Mouse (Mus musculus) forebrain, embryonic 11.5 days (tissue): ENCODE data around the gene Zmynd10. TPM values are rescaled to one million over a fixed set of nuclear protein-coding genes. Genes with fewer than 3 reads are reported as not detected.

ENCODE experiments used
- ATAC-seq: fragments of 200-750 bp; cut with Nextera tagmentation; replicated peaks from 2 replicates; pipeline ENCODE4 v1.8.0; 2017; ENCODE audit warnings: moderate TSS enrichment; ENCODE audit not compliant: low FRiP score
- DNase-seq: peaks from one replicate; pipeline ENCODE4 v3.0.0-alpha.2; 2017; ENCODE audit warnings: low spot score
- H3K27ac ChIP-seq: fragments of 300-500 bp; sonication (generic); 2 replicates; pipeline ENCODE4 v1.5.1; 2014; ENCODE audit warnings: low read depth, low read length
- H3K27me3 ChIP-seq: fragments of 300-500 bp; sonication (generic); 2 replicates; pipeline ENCODE4 v1.6.1; 2014; ENCODE audit warnings: mild to moderate bottlenecking, low read length, mixed read lengths; ENCODE audit not compliant: control insufficient read depth, insufficient read depth
- H3K36me3 ChIP-seq: fragments of 300-500 bp; sonication (generic); 2 replicates; pipeline ENCODE4 v1.6.1; 2014; ENCODE audit warnings: mild to moderate bottlenecking, low read length, moderate library complexity, mixed read lengths; ENCODE audit not compliant: control insufficient read depth, insufficient read depth
- H3K4me1 ChIP-seq: fragments of 300-500 bp; sonication (generic); replicated peaks from 2 replicates; pipeline ENCODE4 v1.6.1; 2014; ENCODE audit warnings: low read length, mixed read lengths; ENCODE audit not compliant: control insufficient read depth, insufficient read depth
- H3K4me2 ChIP-seq: fragments of 300-500 bp; sonication (generic); 2 replicates; pipeline ENCODE4 v1.6.1; 2014; ENCODE audit warnings: low read depth, mild to moderate bottlenecking, low read length, moderate library complexity, mixed read lengths; ENCODE audit not compliant: severe bottlenecking
- H3K4me3 ChIP-seq: fragments of 300-500 bp; sonication (generic); 2 replicates; pipeline ENCODE4 v1.5.1; 2014; ENCODE audit warnings: low read depth, low read length
- H3K9ac ChIP-seq: fragments of 300-500 bp; sonication (generic); 2 replicates; pipeline ENCODE4 v1.6.1; 2014; ENCODE audit warnings: low read length
- H3K9me3 ChIP-seq: fragments of 300-500 bp; sonication (generic); 2 replicates; pipeline ENCODE4 v1.6.1; 2016; ENCODE audit warnings: low read length, mixed read lengths; ENCODE audit not compliant: control insufficient read depth
- WGBS: fragments of 180-500 bp; shearing (Covaris S2); extraction: QIAGEN DNeasy Blood & Tissue Kit; methylation state at CpG from one replicate; pipeline ENCODE4 v1.1.7; 2014; 5-methylcytosine and 5-hydroxymethylcytosine counted together
- polyA plus RNA-seq: library from polyadenylated mRNA; unstranded; fragments of >200 nt; fragmentation: Nextera tagmentation; extraction: Ambion mirVana; gene quantifications from 2 replicates; pipeline ENCODE4 v1.2.1, GENCODE M21; 2014

Zmynd10 gene
- polyA plus RNA-seq, 1 experiment from 2014 or later, result 1.1 TPM

DNA sequence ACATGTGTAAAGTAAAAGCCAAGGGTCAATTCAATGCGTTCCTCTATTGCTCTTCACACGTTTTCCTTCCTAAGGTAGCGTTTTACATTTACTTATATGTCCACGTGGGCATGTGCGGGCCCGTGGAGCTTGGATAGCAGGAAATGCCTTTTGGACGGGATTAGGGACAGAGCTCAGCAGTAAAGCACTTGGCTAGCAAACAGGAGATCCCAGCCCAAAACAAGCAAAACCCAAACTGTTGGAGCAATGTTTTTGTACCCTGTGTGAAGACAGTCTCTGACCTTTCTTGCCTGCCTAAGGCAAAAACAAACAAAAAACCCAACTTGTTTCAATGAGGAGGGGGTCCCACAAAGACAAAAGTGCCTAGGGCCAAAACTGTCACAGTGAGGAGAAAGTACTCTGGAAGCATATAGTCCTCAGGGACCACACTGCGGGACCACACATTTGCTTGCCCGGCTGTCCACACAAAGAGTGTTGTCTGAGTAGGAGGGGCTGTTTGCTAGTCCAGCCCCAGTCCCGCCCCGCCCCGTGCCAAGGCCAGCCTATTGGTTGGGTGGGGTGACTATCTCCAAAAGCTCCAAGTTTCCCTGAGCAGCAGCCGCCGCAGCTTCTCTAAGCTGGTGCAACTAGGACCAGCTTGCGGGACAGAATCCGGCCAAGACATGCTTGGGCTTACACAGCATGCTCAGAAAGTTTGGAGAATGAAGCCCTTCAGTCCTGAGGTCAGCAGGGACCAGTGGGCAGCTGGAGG is 29.4 kb downstream of the Zmynd10 start, which contains the start of gene Hyal1:
Hyal1 (plus strand) TSS at position 571 of the 751 bp plus-strand sequence.
- peaks cover 13% of the 10 kb centered on the region for H3K4me1 ChIP-seq
- peak within 1 kb of the TSS; percentile 19; the same call in 1 of the 2 replicates for H3K27ac ChIP-seq
- H3K9ac ChIP-seq, result peak within 1 kb of the TSS; percentile 44; the same call in 1 of the 2 replicates
- ATAC-seq, result peak; percentile 83
- WGBS, result 30% methylated on average over 16 of the region's 16 CpGs
- no peaks in the 10 kb centered on the region; the same call in 1 of the 2 replicates for H3K9me3 ChIP-seq
- peaks cover 20% of the 10 kb centered on the region for H3K36me3 ChIP-seq
- H3K4me2 ChIP-seq, result peak within 1 kb of the TSS; percentile 44
- peak within 1 kb of the TSS; percentile 25 for H3K4me3 ChIP-seq
- peak; percentile 91 for DNase-seq
- H3K27me3 ChIP-seq, result no peaks in the 10 kb centered on the region

DNA sequence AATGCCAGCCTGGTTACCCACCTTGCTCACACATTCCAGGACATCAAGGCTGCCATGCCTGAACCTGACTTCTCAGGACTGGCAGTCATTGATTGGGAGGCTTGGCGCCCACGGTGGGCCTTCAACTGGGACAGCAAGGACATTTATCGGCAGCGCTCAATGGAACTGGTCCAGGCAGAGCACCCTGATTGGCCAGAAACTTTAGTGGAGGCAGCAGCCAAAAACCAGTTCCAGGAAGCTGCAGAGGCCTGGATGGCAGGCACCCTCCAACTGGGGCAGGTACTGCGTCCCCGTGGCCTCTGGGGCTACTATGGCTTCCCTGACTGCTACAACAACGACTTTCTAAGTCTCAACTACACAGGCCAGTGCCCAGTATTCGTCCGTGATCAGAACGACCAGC is 30.8 kb downstream of the Zmynd10 start:
- Histone ChIP-seq H3K9ac (no peak overlapping the region), H3K4me2 (no peak overlapping the region), H3K9me3 (no peaks in the 10 kb centered on the region; the same call in 1 of the 2 replicates), H3K27ac (no peak overlapping the region), H3K27me3 (no peaks in the 10 kb centered on the region), H3K4me3 (no peak overlapping the region), H3K36me3 (peaks cover 13% of the 10 kb centered on the region), H3K4me1 (peaks cover 14% of the 10 kb centered on the region)
- 89% methylated on average over 10 of the region's 10 CpGs for WGBS
- ATAC-seq (no peak), DNase-seq (no peak)

DNA sequence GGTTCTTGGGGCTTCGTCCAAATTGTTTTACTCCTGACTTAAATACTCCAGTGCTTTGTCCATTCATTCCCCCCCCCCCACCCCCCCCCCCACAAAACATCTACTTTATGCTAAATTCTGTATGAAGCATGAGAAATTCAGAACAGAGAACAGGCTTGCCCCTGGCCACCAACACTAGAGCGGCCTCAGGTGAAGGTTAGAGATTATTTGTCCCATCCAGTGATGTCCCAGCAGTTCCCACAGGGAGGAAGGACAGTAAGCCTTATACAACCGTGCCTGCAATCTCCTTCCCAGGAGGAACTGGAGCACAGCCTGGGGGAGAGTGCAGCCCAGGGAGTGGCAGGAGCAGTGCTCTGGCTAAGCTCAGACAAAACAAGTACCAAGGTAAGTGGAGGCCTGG is 31.5 kb downstream of the Zmynd10 start, which contains the start of gene Naa80:
Naa80 (plus strand) TSS at position 301 of the 400 bp plus-strand sequence.
- no peak within 1 kb of the TSS for H3K9ac ChIP-seq
- ATAC-seq, result no peak
- no peak within 1 kb of the TSS for H3K4me3 ChIP-seq
- no peaks in the 10 kb centered on the region for H3K27me3 ChIP-seq
- DNase-seq, result no peak
- 71% methylated on average over 3 of the region's 3 CpGs for WGBS
- H3K27ac ChIP-seq, result no peak within 1 kb of the TSS
- no peaks in the 10 kb centered on the region; the same call in 1 of the 2 replicates for H3K9me3 ChIP-seq
- H3K4me1 ChIP-seq, result peaks cover 14% of the 10 kb centered on the region
- H3K36me3 ChIP-seq, result peaks cover 6% of the 10 kb centered on the region
- H3K4me2 ChIP-seq, result no peak within 1 kb of the TSS

DNA sequence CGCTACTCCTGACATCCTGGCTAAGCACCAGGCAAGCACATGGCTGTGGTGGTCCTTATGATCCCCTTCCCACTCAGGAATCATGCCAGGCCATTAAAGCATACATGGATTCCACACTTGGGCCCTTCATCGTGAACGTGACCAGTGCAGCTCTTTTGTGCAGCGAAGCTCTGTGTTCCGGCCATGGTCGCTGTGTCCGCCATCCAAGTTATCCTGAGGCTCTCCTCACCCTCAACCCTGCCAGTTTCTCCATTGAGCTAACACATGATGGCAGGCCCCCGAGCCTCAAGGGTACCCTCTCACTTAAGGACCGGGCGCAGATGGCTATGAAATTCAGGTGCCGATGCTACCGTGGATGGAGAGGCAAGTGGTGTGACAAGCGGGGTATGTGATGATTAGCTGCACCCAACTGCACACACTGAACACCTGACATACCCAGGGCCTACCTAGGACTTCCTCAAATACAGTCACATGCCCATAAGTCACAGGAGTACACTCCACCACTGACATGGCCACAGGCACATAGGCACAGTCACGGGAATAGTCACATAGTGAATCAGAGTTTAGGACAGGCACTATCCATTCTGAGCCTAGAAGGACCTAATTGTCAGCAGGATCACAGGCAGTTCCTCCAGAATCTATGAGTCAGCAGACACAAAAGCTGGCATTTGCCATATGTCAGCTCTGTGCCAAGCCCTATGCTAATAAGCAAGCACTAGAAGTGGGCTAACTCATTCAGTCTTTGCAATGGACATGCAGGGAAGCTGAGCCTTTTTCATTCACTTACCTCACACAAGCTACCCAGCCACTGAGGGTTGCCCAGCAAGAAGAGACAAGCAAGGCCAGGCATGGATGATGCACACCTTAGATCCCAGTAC is 32.2 kb downstream of the Zmynd10 start:
- no peaks in the 10 kb centered on the region for H3K9me3 ChIP-seq
- no peak overlapping the region for H3K9ac ChIP-seq
- peaks cover 14% of the 10 kb centered on the region for H3K4me1 ChIP-seq
- H3K27me3 ChIP-seq, result no peaks in the 10 kb centered on the region
- no peak overlapping the region for H3K27ac ChIP-seq
- no peak overlapping the region for H3K4me2 ChIP-seq
- ATAC-seq (no peak), DNase-seq (no peak)
- peaks cover 4% of the 10 kb centered on the region; the same call in 1 of the 2 replicates for H3K36me3 ChIP-seq
- no peak overlapping the region for H3K4me3 ChIP-seq
- WGBS, result 94% methylated on average over 14 of the region's 14 CpGs

DNA sequence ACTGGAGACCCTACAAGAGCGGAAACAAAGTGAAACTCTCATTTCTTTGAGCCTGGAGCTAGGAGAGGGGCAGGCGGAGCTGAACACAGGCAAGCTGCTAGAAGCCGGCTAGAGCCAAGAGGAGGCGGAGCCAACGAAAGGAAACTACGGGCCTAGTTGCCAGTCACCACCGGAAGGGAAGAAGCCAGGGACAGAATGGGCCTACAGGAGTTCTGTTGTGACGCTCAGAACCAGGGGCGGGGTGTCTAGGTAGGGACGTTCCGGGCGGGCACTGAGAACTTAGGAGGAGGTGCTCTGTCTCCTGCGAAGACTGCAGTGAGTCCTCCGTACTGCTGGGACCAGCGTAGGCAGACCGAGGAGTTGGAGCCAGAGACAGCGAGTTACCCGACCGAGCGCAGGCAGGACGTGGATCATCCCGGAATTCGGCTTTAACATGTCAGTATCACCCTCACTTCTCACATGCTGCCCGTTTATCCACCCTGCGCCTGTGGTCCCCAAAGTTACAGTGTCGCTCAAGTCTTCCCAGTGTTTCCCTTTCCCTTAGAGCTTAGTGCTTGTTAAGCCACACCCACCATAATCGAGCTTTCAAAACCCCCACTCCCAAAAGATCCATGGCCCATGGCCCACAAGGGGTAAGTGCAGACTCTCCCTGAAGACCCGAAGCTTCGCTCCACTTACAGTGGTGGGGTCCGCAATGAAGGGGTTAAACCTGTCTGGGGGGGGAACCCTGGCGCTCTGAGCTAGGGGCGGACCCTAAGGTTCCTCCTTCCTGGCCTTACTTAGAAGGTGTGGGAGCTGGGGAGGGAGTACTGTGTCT is 33.6 kb downstream of the Zmynd10 start, which contains the start of gene Hyal3:
Hyal3 (plus strand) TSS at position 318 of the 817 bp plus-strand sequence.
- under 1% methylated on average over 32 of the region's 32 CpGs for WGBS
- Histone ChIP-seq H3K9ac (peak within 1 kb of the TSS; percentile 83), H3K27me3 (no peaks in the 10 kb centered on the region), H3K4me3 (peak within 1 kb of the TSS; percentile 56), H3K36me3 (no peaks in the 10 kb centered on the region), H3K4me2 (peak within 1 kb of the TSS; percentile 93), H3K4me1 (peaks cover 14% of the 10 kb centered on the region), H3K9me3 (no peaks in the 10 kb centered on the region), H3K27ac (peak within 1 kb of the TSS; percentile 55)
- peak; percentile 54 for ATAC-seq
- DNase-seq, result peak; percentile 87

DNA sequence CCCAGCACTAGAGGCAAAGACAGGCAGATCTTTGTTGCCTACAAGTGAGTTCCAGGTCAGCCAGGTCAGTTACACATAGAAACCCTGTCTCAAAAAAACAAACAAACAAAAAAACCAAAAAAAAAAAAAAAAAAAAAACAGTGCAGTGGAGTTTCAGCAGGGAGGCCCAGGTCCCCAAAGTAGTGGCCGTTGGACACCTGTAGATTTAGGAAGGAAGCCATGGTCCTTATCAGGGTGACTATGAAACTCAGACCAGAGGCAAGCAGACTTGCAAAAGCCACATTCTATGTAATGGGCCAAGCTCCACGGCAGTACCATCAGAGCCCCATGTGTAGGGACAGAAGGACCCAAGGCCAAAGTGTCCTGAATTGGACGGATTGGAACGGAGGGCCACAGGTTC is 34.5 kb downstream of the Zmynd10 start:
- ATAC-seq (no peak), DNase-seq (no peak)
- Histone ChIP-seq H3K27ac (no peak overlapping the region), H3K4me3 (peak overlapping the region; percentile 56; the same call in 1 of the 2 replicates), H3K4me1 (peaks cover 14% of the 10 kb centered on the region), H3K27me3 (no peaks in the 10 kb centered on the region), H3K9ac (peak overlapping the region; percentile 83; the same call in 1 of the 2 replicates), H3K36me3 (no peaks in the 10 kb centered on the region), H3K4me2 (peak overlapping the region; percentile 93), H3K9me3 (no peaks in the 10 kb centered on the region)
- WGBS, result 81% methylated on average over 4 of the region's 4 CpGs

DNA sequence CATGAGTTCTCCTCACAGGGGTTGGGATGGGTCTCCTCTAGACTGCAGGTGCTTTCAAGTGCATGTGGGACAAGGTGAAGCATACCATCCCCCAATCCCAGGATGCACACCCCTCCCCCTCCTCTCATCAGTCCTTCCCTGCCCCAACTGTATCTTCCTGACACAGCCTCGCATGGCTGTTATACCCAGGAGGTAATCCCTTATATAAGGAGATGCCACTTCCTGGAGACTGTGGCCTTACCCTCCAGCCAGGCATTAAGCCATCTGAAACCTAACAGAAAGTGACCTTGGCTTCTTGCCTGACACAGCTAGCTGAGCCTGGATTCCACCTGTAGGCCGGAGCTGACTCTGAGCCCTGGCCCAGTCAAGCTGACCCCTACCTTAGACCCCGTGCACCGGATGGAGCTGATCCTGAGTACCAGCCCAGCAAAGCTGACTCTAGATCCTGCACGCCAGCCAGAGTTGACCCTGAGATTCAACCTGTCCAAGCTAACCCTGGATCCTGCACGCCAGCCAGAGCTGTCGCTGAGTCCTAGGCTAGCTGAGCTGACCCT is 35.5 kb downstream of the Zmynd10 start:
- Histone ChIP-seq H3K9me3 (no peaks in the 10 kb centered on the region), H3K27ac (no peak overlapping the region), H3K9ac (no peak overlapping the region), H3K4me1 (peaks cover 12% of the 10 kb centered on the region), H3K27me3 (no peaks in the 10 kb centered on the region), H3K36me3 (no peaks in the 10 kb centered on the region), H3K4me3 (no peak overlapping the region), H3K4me2 (no peak overlapping the region)
- DNase-seq, result no peak
- WGBS, result 93% methylated on average over 7 of the region's 7 CpGs
- ATAC-seq, result no peak
